Mouse (Mus musculus) G1E (cell line): Measurements from ENCODE around the gene 3425401B19Rik.

Source experiments
- CTCF ChIP-seq: IDR thresholded peaks from 2 replicates; pipeline ENCODE4 v1.5.1; 2012; ENCODE audit warnings: low read depth, low read length, inconsistent platforms, mixed read lengths
- GATA2 ChIP-seq: IDR thresholded peaks from 2 replicates; pipeline ENCODE4 v1.6.1; 2012; ENCODE audit warnings: low read depth, low read length, inconsistent platforms, borderline replicate concordance

- no peak for TF ChIP-seq CTCF
- no peak for TF ChIP-seq GATA2
Measured at GRCm38 (mm10) chr14:32684735-32685105, 373 bp downstream of the 3425401B19Rik start.
